Mouse (Mus musculus) Patski (cell line): ENCODE results near the gene Dnmt3l. TPM values are rescaled to one million over a fixed set of nuclear protein-coding genes. Genes with fewer than 3 reads are reported as not detected.
"Not testable (repeated sequence)": the region's sequence is repeated elsewhere in the genome, so short reads cannot be mapped to it uniquely, and the experiment has no call there.

Experiments
- ATAC-seq: fragments of 100-300 bp; one replicate; pipeline ENCODE4 v1.8.0; 2021
- CTCF ChIA-PET: fragments of 350-600 bp; sonication (Branson Sonifier 250); formaldehyde crosslinking; loops from one replicate; lab custom pipeline; 2022; ENCODE audit warnings: inconsistent platforms; lab: Charles Lee
- POLR2A ChIA-PET: fragments of 350-600 bp; sonication (Branson Sonifier 250); formaldehyde crosslinking; loops from one replicate; lab custom pipeline; 2022; ENCODE audit warnings: antibody characterized with exemption, inconsistent platforms; lab: Charles Lee
- DNase-seq: peaks from one replicate; pipeline ENCODE4 v3.0.0-alpha.2; 2011; ENCODE audit warnings: low read depth, low spot score
- H3K27me3 ChIP-seq: fragments of 371-371 bp; one replicate; pipeline ENCODE4 v1.5.1; 2021
- CTCF ChIP-seq: fragments of 100-300 bp; IDR thresholded peaks from one replicate; pipeline ENCODE4 v1.5.1; 2021
- in situ Hi-C: fragments of 300-500 bp; cut with MboI; formaldehyde crosslinking; loops from 3 replicates; pipeline ENCODE4 v1.11.1; 2018; ENCODE audit warnings: low pct_unique_long_range_greater_than_20kb, mixed read lengths
- polyA plus RNA-seq: library from polyadenylated mRNA; unstranded; gene quantifications from one replicate; pipeline ENCODE4 v1.2.3, GENCODE M21; 2021

Gene Dnmt3l
- polyA plus RNA-seq, 1 experiment from 2014 or later = 0.26 TPM

DNA sequence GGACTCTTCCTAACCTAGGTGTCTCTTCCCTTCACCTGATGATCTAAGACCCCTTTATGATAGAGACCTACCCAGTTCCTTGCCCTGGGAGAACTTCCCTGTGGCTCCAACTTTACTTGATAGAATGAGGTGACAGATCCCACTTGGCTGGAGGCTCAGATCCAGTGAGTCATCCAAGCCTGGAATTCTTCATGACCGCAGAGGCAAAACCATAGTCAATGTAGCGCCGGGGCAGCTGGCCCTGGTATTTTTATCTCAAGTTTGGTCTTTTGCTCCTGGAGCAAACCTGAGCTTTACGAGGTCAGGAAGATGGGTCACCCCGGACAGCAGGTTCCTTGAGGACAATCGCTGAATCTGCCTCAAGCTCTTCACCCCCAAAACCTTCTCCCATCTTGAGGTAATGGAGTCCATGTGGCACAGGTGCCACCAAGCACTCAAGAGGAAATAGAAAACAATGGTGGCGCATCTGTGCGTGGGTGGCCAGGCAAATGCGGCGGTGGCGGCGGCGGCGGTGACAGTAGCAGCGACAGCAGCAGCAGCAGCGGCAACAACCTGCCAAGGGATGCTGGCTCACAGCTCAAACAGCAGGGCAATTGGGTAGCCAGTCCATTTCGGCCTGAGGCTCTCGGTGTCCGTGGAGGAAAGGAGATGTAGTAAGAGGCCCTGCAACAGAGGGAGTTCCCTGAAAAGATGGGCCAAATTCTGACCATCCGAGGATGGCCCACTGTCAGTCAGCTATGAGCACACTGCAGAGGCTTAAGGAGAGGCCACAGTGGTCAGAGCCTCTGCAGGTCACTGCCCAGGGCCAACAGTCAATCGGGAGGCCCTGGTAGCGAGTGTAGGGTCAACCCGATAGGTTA, 50.3 kb downstream of the Dnmt3l start:
- DNase-seq (peak; percentile 50), ATAC-seq (peak; percentile 86)
- no peaks in the 10 kb centered on the region for H3K27me3 ChIP-seq
- in situ Hi-C loops = no loop called here
- CTCF ChIA-PET = interaction anchor here (1.3 kb wide), 1 partner anchor 12 kb away, joined by 4 read pairs; no protein-coding TSS in a partner anchor
- POLR2A ChIA-PET = no interaction called here
- no peak for TF ChIP-seq CTCF

DNA sequence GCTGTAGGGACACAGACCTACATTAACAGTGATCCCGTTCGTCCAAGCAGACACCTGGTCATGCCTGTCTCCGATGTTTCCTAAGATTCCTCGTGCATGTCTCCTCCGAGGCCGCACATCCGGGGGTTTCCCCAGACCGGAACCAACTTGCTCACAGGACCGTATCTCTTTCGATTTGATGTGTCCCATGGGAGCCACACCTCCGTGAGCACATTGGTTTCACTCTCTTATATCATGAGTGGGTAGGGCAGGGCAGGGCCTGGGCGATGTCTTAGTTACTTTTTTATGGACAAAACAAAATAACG, 50.9 kb downstream of the Dnmt3l start:
- TF ChIP-seq CTCF = no peak
- H3K27me3 ChIP-seq = no peaks in the 10 kb centered on the region
- ATAC-seq (no peak), DNase-seq (no peak)
- in situ Hi-C loops = no loop called here
- POLR2A ChIA-PET = no interaction called here
- CTCF ChIA-PET = interaction anchor here (1.3 kb wide), 1 partner anchor 11 kb away, joined by 4 read pairs; no protein-coding TSS in a partner anchor

DNA sequence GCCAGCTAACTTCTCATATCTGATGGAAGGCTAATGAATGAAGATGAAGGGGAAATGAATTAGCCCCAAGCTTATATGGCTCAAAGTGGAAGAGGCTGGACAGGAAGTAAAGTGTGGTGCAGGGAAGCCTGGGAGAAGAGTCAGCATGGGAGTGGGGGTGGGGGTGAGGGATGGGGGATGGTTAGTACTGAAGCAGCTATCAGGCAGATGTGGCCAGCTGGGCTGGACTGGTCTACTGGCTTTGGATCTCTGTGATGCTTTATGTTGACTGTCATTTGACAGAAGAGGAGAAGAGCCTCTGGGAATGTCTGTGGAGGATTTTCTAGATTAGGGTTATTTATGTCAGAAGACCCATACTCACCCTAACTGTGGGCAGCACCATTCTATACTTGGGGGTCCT, 53.5 kb downstream of the Dnmt3l start:
- POLR2A ChIA-PET = no interaction called here
- DNase-seq (no peak), ATAC-seq (no peak)
- CTCF ChIA-PET = no interaction called here
- in situ Hi-C loops = no loop called here
- no peaks in the 10 kb centered on the region for H3K27me3 ChIP-seq
- TF ChIP-seq CTCF = no peak

DNA sequence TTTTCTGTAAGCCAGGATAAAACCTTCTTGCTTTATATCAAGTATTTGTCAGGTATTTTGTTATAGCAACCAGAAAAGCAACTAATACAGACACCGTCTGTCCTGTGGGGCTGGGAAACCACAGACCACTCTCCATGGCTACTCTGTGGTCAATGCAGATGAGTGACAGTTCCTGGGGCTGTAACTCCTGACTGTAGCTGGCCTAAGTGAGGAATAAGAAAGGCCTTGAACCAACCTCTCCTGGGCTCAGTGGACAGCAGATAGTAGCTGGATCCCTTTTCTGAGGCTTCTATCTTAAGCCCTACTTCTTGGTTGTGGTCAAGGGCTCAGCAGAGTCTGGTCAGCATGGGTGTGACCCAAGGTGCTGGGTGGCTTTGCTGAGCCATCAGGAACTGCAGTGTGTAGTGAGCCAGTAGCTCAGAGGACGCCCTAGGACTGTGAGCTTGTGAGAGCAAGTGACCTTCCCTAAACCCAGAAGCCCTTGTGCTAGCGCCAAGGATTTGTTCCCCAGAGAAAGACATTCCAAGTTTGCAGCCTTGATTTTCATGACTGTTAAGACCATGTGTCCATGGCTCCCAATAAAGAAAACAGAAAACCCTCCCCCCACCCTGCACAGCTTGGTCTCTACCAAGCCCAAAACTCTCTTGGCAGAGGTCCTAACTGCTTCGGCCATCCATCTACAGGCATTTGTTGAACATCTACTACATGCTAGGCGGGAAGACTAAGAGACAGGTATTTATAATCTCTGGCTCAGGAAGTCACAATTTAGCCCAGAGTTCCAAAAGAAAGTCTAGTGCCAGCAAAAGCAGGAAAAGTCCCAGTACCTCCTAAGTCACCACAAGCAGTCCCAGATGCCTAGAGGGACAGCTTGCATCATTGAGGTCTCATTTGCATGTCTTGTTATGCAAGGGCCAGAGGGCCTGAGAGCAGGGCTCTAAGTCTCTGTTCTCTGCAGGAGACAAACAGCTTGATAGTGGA, 54.5 kb downstream of the Dnmt3l start:
- in situ Hi-C loops = no loop called here
- ATAC-seq (no peak), DNase-seq (no peak)
- POLR2A ChIA-PET = no interaction called here
- H3K27me3 ChIP-seq = no peaks in the 10 kb centered on the region
- CTCF ChIA-PET = no interaction called here
- TF ChIP-seq CTCF = no peak

DNA sequence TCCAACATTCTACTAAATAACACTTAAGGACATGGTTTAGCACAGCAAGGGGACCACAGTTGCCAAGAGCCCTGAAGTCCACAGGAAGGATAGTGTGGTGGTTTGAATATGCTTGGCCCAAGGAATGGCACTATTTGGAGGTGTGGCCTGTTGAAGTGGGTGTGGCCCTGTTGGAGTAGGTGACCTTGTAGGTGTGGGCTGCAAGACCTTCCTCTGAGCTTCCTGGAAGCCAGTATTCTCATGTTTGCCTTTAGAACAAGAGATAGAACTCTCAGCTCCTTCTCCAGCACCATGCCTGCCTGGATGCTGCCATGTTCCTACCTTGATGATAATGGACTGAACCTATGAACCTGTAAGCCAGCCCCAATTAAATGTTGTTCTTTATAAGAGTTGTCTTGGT, 58.1 kb downstream of the Dnmt3l start:
- ATAC-seq, in situ Hi-C loops, CTCF ChIA-PET: not testable (repeated sequence)

DNA sequence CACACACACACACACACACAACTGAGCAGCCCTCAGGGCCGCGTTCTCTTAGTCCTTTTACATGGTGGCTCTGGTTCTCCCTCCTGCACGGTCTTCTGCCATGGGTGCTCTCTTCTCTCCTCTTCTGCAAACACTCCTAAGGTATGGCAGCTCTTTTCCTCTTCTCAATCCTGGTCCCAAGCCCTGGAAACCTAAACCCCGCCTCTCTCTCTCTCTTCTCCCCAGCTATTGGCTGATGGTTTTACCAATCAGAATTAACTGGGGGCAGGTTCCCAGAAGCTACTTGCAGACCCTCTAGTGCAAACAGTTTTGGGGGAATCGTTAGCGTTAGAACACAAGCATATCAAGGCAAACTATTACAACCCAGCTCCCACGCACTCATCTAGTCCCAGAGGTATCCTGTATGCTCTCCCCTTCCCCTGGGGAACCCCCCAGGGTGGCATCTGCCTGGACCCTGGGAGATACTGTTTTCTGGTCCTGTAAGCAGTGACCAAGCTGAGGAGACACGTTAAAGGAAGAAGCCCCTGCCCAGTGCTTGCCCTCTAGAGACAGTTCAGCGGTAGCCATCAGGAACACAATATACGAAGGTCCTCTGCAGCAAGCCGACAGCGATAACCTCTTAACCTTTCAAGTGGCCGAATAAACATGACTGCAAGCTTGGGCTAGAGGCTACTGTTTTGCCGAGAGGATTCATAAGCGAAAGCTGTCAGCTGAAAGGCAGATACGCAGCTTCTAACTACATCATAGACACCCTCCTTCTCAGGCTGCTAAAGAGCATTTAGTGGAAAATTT, 59.4 kb downstream of the Dnmt3l start:
- no peak for DNase-seq
- TF ChIP-seq CTCF = no peak
- in situ Hi-C loops = no loop called here
- no peak for ATAC-seq
- H3K27me3 ChIP-seq = no peaks in the 10 kb centered on the region
- ChIA-PET POLR2A (no interaction called here), CTCF (interaction anchor here (0.7 to 1.6 kb wide), 3 partner anchors 14 to 73 kb away, joined by 3 to 4 read pairs (median 4); no protein-coding TSS in a partner anchor)

More for the DNA sequence above, 58.1 kb downstream of the Dnmt3l start:
- H3K27me3 ChIP-seq, DNase-seq, POLR2A ChIA-PET: not testable (repeated sequence)

DNA sequence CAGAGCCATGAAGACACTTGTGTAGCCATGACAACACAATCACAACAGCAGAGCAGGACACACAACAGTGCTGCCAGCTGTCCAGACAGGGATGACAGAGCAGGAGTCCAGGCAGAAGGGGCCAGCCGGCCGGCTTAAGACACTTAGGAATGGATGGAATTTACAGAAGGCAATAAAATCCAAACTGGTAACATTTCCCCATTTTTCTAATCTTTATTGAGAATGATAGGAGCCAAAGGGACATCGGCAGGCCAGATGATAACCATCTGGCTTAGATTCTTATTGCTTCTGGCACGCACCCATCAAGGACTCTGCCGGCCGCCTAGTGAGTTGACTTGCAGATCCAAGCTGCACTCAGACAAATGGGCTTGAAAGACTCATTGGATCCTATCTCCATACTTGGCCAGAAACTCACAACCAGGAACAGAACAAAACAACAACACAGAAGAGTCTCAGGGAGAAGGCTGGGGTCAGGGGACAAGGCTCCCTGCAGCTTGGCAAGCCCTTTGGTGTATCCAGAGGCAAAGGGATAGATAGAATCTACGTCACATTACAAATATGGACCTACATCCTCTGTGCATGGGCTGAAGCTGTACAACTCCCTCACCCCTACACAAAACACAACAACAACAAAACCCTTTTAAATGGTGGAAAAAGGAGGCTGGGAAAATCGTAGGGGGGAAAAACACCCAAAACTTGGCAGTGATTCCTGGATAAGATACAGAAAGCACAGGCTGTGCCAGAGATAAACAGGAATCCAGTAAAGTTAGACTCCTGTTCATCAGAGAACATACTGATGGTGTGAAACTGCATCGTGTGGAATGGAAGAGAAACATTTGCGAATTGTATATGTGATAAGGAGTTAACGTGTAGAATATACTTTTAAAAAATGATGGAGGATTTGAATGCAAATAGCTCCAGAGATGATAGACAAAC, 63.1 kb downstream of the Dnmt3l start:
- H3K27me3 ChIP-seq = no peaks in the 10 kb centered on the region
- no peak for TF ChIP-seq CTCF
- DNase-seq = no peak
- ATAC-seq = peak; percentile 80
- ChIA-PET CTCF (interaction anchor here (0.8 to 0.9 kb wide), 2 partner anchors 13 to 27 kb away, joined by 4 read pairs; no protein-coding TSS in a partner anchor), POLR2A (no interaction called here)
- in situ Hi-C loops = no loop called here

DNA sequence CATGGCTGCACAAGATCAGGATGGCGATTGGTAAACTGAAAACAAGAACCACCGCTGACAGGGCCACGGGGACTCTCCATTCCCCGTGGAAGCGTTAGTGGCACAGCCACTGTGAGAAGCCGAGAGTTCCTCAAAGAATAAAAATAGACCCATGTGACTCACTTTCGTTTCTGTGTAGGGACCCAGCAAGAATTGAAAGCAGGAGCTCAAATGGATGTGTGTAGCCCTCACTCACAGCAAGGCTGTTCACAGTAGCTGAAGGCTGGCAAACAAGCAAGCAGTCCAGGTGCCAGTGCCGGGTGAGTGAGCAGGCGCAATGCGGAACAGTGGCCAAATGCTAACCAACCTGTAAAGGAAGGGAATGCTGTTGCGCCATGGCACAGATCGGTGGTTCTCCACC, 63.8 kb downstream of the Dnmt3l start:
- POLR2A ChIA-PET = no interaction called here
- DNase-seq (no peak), ATAC-seq (peak; percentile 65)
- H3K27me3 ChIP-seq = no peaks in the 10 kb centered on the region
- no peak for TF ChIP-seq CTCF
- in situ Hi-C loops = no loop called here
- CTCF ChIA-PET = interaction anchor here (0.9 kb wide), 1 partner anchor 28 kb away, joined by 4 read pairs; no protein-coding TSS in a partner anchor

Other genes with a start within 250 kb of the Dnmt3l start
- gene Gm9639, start 246.9 kb upstream of the Dnmt3l start, polyA plus RNA-seq = not detected
- gene Gm19668, start 242.8 kb upstream of the Dnmt3l start, polyA plus RNA-seq = not detected
- not detected for gene Gm9507, start 230.1 kb upstream of the Dnmt3l start, polyA plus RNA-seq
- not detected for gene Gm2696, start 227.3 kb upstream of the Dnmt3l start, polyA plus RNA-seq
- not detected for gene Krtap10-4, start 214.9 kb upstream of the Dnmt3l start, polyA plus RNA-seq
- not detected for gene Krtap10-10, start 206.0 kb upstream of the Dnmt3l start, polyA plus RNA-seq
- not detected for gene Gm36176, start 195.1 kb upstream of the Dnmt3l start, polyA plus RNA-seq
- gene Gm10318, start 189.1 kb upstream of the Dnmt3l start, polyA plus RNA-seq = not detected
- not detected for gene Gm3285, start 180.0 kb upstream of the Dnmt3l start, polyA plus RNA-seq
- 0.01 TPM for gene Lrrc3, start 139.4 kb upstream of the Dnmt3l start, polyA plus RNA-seq
- 0.21 TPM for gene Trpm2, start 71.4 kb upstream of the Dnmt3l start, polyA plus RNA-seq
- 38.5 TPM for gene 1810043G02Rik, start 63.4 kb upstream of the Dnmt3l start, polyA plus RNA-seq
- gene Pfkl, start 31.9 kb upstream of the Dnmt3l start, polyA plus RNA-seq = 131 TPM
- gene Aire, start 1.7 kb downstream of the Dnmt3l start, polyA plus RNA-seq = 0.13 TPM
- 3.7 TPM for gene Icosl, start 27.4 kb downstream of the Dnmt3l start, polyA plus RNA-seq
- 88.8 TPM for gene D10Jhu81e, start 127.8 kb downstream of the Dnmt3l start, polyA plus RNA-seq
- 19.7 TPM for gene Pwp2, start 143.2 kb downstream of the Dnmt3l start, polyA plus RNA-seq
- 40.0 TPM for gene Trappc10, start 202.7 kb downstream of the Dnmt3l start, polyA plus RNA-seq